Comparison of ENCODE assay signal across 8 mouse cellular contexts in genomic region chr5:4191671-4192480, GRCm38 (mm10). TPM values are rescaled to one million over a fixed set of nuclear protein-coding genes. Genes with fewer than 3 reads are reported as not detected.
DNase-seq lines count a peak whose midpoint lies in the region; ATAC-seq and TF ChIP-seq lines count a peak whose summit lies in the region.
"Not testable (repeated sequence)": the region's sequence is repeated elsewhere in the genome, so short reads cannot be mapped to it uniquely, and the experiment has no call there.

Gene Mterf1b, plus strand, starts transcription at chr5:4192367.

- H3K9me3 ChIP-seq in embryonic facial prominence, embryonic 13.5 days; limb, embryonic 15.5 days; midbrain, embryonic 10.5 days (replicated peaks): not testable (repeated sequence)

- not testable (repeated sequence) for TF ChIP-seq POLR2A in brain, embryonic 14.5 days (IDR thresholded peaks at IDR 0.05; ENCODE audit: borderline replicate concordance, extremely low read depth, insufficient read depth, insufficient read length, poor library complexity, severe bottlenecking); heart, adult 2 months (IDR thresholded peaks at IDR 0.05; ENCODE audit: insufficient read depth, low read depth, low read length)

- not testable (repeated sequence) for H3K27me3 ChIP-seq in C2C12 (ENCODE audit: control insufficient read depth, insufficient read depth, insufficient read length); embryonic facial prominence, embryonic 13.5 days; heart, adult 2 months (ENCODE audit: control insufficient read depth, insufficient read depth, low read length); limb, embryonic 15.5 days; midbrain, embryonic 10.5 days (ENCODE audit: low read depth, poor library complexity, severe bottlenecking)

- H3K36me3 ChIP-seq in C2C12 (ENCODE audit: control insufficient read depth, insufficient read depth); embryonic facial prominence, embryonic 13.5 days; heart, adult 2 months (ENCODE audit: control insufficient read depth, insufficient read depth, low read length); limb, embryonic 15.5 days; midbrain, embryonic 10.5 days: not testable (repeated sequence)

- TF ChIP-seq EP300 in heart, adult 2 months (IDR thresholded peaks at IDR 0.05; ENCODE audit: insufficient read depth, low read depth, low read length): not testable (repeated sequence)

- not testable (repeated sequence) for H3K27ac ChIP-seq in embryonic facial prominence, embryonic 13.5 days; heart, adult 2 months; limb, embryonic 15.5 days
- H3K27ac ChIP-seq in midbrain, embryonic 10.5 days (replicated peaks): 0 out of 2 replicates have a peak within 1 kb of the TSS, but pooled peaks have one; percentile 15

- ATAC-seq in embryonic facial prominence, embryonic 13.5 days (ENCODE audit: insufficient number of reproducible peaks, insufficient read depth, low FRiP score, low TSS enrichment, low read depth): peak; percentile 95
- peak; percentile 99 for ATAC-seq in inflammation-experienced regulatory T-cells, adult 6 months
- peak; percentile 95 for ATAC-seq in limb, embryonic 15.5 days (ENCODE audit: insufficient number of reproducible peaks, low FRiP score, low TSS enrichment, low read depth)

- not testable (repeated sequence) for TF ChIP-seq CTCF in C2C12 (IDR thresholded peaks at IDR 0.05; ENCODE audit: control insufficient read depth, insufficient read depth, insufficient read length); brain, embryonic 14.5 days (IDR thresholded peaks at IDR 0.05; ENCODE audit: borderline replicate concordance, extremely low read depth, insufficient read depth, insufficient read length)
- 0 out of 2 replicates have a peak, but pooled peaks have one; percentile 25 for TF ChIP-seq CTCF in heart, adult 2 months (IDR thresholded peaks at IDR 0.05)

- intact Hi-C loops in heart, adult 2 months (cut with DNase I): loop anchor here (5.0 kb wide), 2 partner anchors 90 to 1185 kb away; partner anchors contain the start of gene Cyp51

- H3K79me2 ChIP-seq in C2C12 (ENCODE audit: control insufficient read depth, insufficient read depth); heart, adult 2 months (replicated peaks; ENCODE audit: control insufficient read depth, insufficient read depth, low read length): not testable (repeated sequence)

- not testable (repeated sequence) for H3ac ChIP-seq in C2C12 (ENCODE audit: control insufficient read depth, insufficient read length, low read depth)

- 58% methylated on average over 12 of the region's 37 CpGs for WGBS in embryonic facial prominence, embryonic 13.5 days
- WGBS in heart, adult 2 months: 59% methylated on average over 12 of the region's 37 CpGs
- 56% methylated on average over 12 of the region's 37 CpGs for WGBS in limb, embryonic 15.5 days
- WGBS in midbrain, embryonic 10.5 days: 55% methylated on average over 13 of the region's 37 CpGs

- H3K4me3 ChIP-seq in C2C12 (ENCODE audit: insufficient read depth, poor library complexity, severe bottlenecking): peak within 1 kb of the TSS; percentile 21
- peak within 1 kb of the TSS; percentile 43 for H3K4me3 ChIP-seq in embryonic facial prominence, embryonic 13.5 days
- H3K4me3 ChIP-seq in heart, adult 2 months: peak within 1 kb of the TSS; percentile 50
- H3K4me3 ChIP-seq in limb, embryonic 15.5 days: peak within 1 kb of the TSS; percentile 41
- H3K4me3 ChIP-seq in midbrain, embryonic 10.5 days: peak within 1 kb of the TSS; percentile 52

- not testable (repeated sequence) for H3K4me1 ChIP-seq in embryonic facial prominence, embryonic 13.5 days; heart, adult 2 months (ENCODE audit: control insufficient read depth, insufficient read depth, low read length); limb, embryonic 15.5 days
- peaks cover 11% of the 10 kb centered on the region for H3K4me1 ChIP-seq in midbrain, embryonic 10.5 days

- H3K4me2 ChIP-seq in embryonic facial prominence, embryonic 13.5 days: peak within 1 kb of the TSS; percentile 61
- H3K4me2 ChIP-seq in limb, embryonic 15.5 days: peak within 1 kb of the TSS; percentile 55

- H3K9ac ChIP-seq in embryonic facial prominence, embryonic 13.5 days: peak within 1 kb of the TSS; percentile 61
- peak within 1 kb of the TSS; percentile 15; the same call in 1 of the 2 replicates for H3K9ac ChIP-seq in heart, adult 2 months (ENCODE audit: low read depth, low read length)
- not testable (repeated sequence) for H3K9ac ChIP-seq in limb, embryonic 15.5 days

- H3K79me3 ChIP-seq in C2C12 (ENCODE audit: low read depth): not testable (repeated sequence)

- peak; percentile 46 for DNase-seq in brain, embryonic 14.5 days (ENCODE audit: low read depth)
- DNase-seq in heart, adult 2 months; midbrain, embryonic 10.5 days (ENCODE audit: low spot score): not testable (repeated sequence)
- peak; percentile 43 for DNase-seq in retina, embryonic 14.5 days (ENCODE audit: low spot score)

RNA-seq across cellular contexts. Expression of gene Mterf1b, which starts in this region (rescaled TPM):
- 0.88 TPM for polyA plus RNA-seq in C2C12 (2012; fragmentation: generic; extraction: Trizol)
- 3.0 TPM in 2 replicates for polyA plus RNA-seq in brain, embryonic 14.5 days (2012; rRNA removed)
- 3.0 and 3.4 TPM in 2 replicates for polyA plus RNA-seq in embryonic facial prominence, embryonic 13.5 days (2015; fragmentation: Nextera tagmentation; extraction: Ambion mirVana)
- 1 to 10 TPM; 2.0 to 2.3 TPM for total RNA-seq in heart, adult 2 months (2021)
- 0.49 and 0.88 TPM in 2 replicates for polyA plus RNA-seq in heart, adult 2 months (2012; rRNA removed)
- polyA plus RNA-seq in inflammation-experienced regulatory T-cells, adult 6 months (2017; shearing (Covaris generic)): 10 to 100 TPM; 10.9 to 16.7 (median 12.4) TPM
- polyA plus RNA-seq in limb, embryonic 15.5 days (2015; fragmentation: Nextera tagmentation; extraction: Ambion mirVana): 3.8 and 3.9 TPM in 2 replicates
- 3.0 and 4.0 TPM in 2 replicates for polyA plus RNA-seq in midbrain, embryonic 10.5 days (2016; fragmentation: Nextera tagmentation; extraction: Ambion mirVana)
